Mouse (Mus musculus): Measurements from ENCODE around the gene H2-DMb1. TPM values are rescaled to one million over a fixed set of nuclear protein-coding genes. Genes with fewer than 3 reads are reported as not detected.

H2-DMb1 gene
- polyA plus RNA-seq, 1 experiment: 146 TPM

GRCm38 (mm10) chr17:34165033-34165730, 12.3 kb downstream of the H2-DMb1 start:
- H3K4me3 ChIP-seq (replicated peaks; ENCODE audit: extremely low read depth, low read depth, low read length): no peak overlapping the region
- 54% methylated on average over 6 of the region's 6 CpGs for WGBS
- TF ChIP-seq CTCF (IDR thresholded peaks at IDR 0.05; ENCODE audit: insufficient read depth, low read length) (peak; percentile 24; the same call in 1 of the 2 replicates), POLR2A (IDR thresholded peaks at IDR 0.05; ENCODE audit: borderline replicate concordance, extremely low read depth, low read depth, low read length) (no peak)
- no peaks in the 10 kb centered on the region for H3K4me1 ChIP-seq (ENCODE audit: control insufficient read depth, insufficient read depth, low read length)
- no peak for DNase-seq

GRCm38 (mm10) chr17:34169279-34169678, 16.4 kb downstream of the H2-DMb1 start:
- DNase-seq: no peak
- Histone ChIP-seq H3K4me1 (ENCODE audit: control insufficient read depth, insufficient read depth, low read length) (no peaks in the 10 kb centered on the region), H3K4me3 (replicated peaks; ENCODE audit: extremely low read depth, low read depth, low read length) (no peak overlapping the region)
- TF ChIP-seq POLR2A (IDR thresholded peaks at IDR 0.05; ENCODE audit: borderline replicate concordance, extremely low read depth, low read depth, low read length): no peak
- TF ChIP-seq CTCF (IDR thresholded peaks at IDR 0.05; ENCODE audit: insufficient read depth, low read length): peak; percentile 79
- WGBS: 3% methylated on average over 2 of the region's 2 CpGs

- DNase-seq: no peak
- TF ChIP-seq POLR2A (IDR thresholded peaks at IDR 0.05; ENCODE audit: borderline replicate concordance, extremely low read depth, low read depth, low read length): no peak
- Histone ChIP-seq H3K4me3 (replicated peaks; ENCODE audit: extremely low read depth, low read depth, low read length) (no peak overlapping the region), H3K4me1 (ENCODE audit: control insufficient read depth, insufficient read depth, low read length) (no peaks in the 10 kb centered on the region)
- WGBS: 9% methylated on average over 4 of the region's 4 CpGs
These were observed 17.6 kb downstream of the H2-DMb1 start for GRCm38 (mm10) chr17:34170487-34170876.

- Histone ChIP-seq H3K4me3 (replicated peaks; ENCODE audit: extremely low read depth, low read depth, low read length) (no peak overlapping the region), H3K4me1 (ENCODE audit: control insufficient read depth, insufficient read depth, low read length) (no peaks in the 10 kb centered on the region)
- DNase-seq: peak; percentile 82
- no peak for TF ChIP-seq POLR2A (IDR thresholded peaks at IDR 0.05; ENCODE audit: borderline replicate concordance, extremely low read depth, low read depth, low read length)
- peak; percentile 78 for TF ChIP-seq CTCF (IDR thresholded peaks at IDR 0.05; ENCODE audit: insufficient read depth, low read length)
- 16% methylated on average over 13 of the region's 13 CpGs for WGBS
These were observed 18.1 kb downstream of the H2-DMb1 start for GRCm38 (mm10) chr17:34170877-34171498.

GRCm38 (mm10) chr17:34172528-34172927, 19.7 kb downstream of the H2-DMb1 start:
- no peak for DNase-seq
- Histone ChIP-seq H3K4me3 (replicated peaks; ENCODE audit: extremely low read depth, low read depth, low read length) (no peak overlapping the region), H3K4me1 (ENCODE audit: control insufficient read depth, insufficient read depth, low read length) (no peaks in the 10 kb centered on the region)
- 97% methylated on average over 5 of the region's 5 CpGs for WGBS
- TF ChIP-seq POLR2A (IDR thresholded peaks at IDR 0.05; ENCODE audit: borderline replicate concordance, extremely low read depth, low read depth, low read length) (no peak), CTCF (IDR thresholded peaks at IDR 0.05; ENCODE audit: insufficient read depth, low read length) (no peak)

GRCm38 (mm10) chr17:34174075-34174474, 21.2 kb downstream of the H2-DMb1 start:
- DNase-seq: no peak
- H3K4me1 ChIP-seq (ENCODE audit: control insufficient read depth, insufficient read depth, low read length): no peaks in the 10 kb centered on the region
- H3K4me3 ChIP-seq (replicated peaks; ENCODE audit: extremely low read depth, low read depth, low read length): no peak overlapping the region
- no peak for TF ChIP-seq POLR2A (IDR thresholded peaks at IDR 0.05; ENCODE audit: borderline replicate concordance, extremely low read depth, low read depth, low read length)
- no peak for TF ChIP-seq CTCF (IDR thresholded peaks at IDR 0.05; ENCODE audit: insufficient read depth, low read length)
- WGBS: 44% methylated on average over 1 of the region's 1 CpGs

GRCm38 (mm10) chr17:34177179-34177578, 24.3 kb downstream of the H2-DMb1 start:
- no peak for DNase-seq
- H3K4me1 ChIP-seq (ENCODE audit: control insufficient read depth, insufficient read depth, low read length): no peaks in the 10 kb centered on the region
- TF ChIP-seq CTCF (IDR thresholded peaks at IDR 0.05; ENCODE audit: insufficient read depth, low read length) (no peak), POLR2A (IDR thresholded peaks at IDR 0.05; ENCODE audit: borderline replicate concordance, extremely low read depth, low read depth, low read length) (no peak)
- H3K4me3 ChIP-seq (replicated peaks; ENCODE audit: extremely low read depth, low read depth, low read length): no peak overlapping the region
- WGBS: 73% methylated on average over 4 of the region's 4 CpGs

- Histone ChIP-seq H3K4me3 (replicated peaks; ENCODE audit: extremely low read depth, low read depth, low read length) (no peak overlapping the region), H3K4me1 (ENCODE audit: control insufficient read depth, insufficient read depth, low read length) (no peaks in the 10 kb centered on the region)
- WGBS: 38% methylated on average over 6 of the region's 6 CpGs
- TF ChIP-seq CTCF (IDR thresholded peaks at IDR 0.05; ENCODE audit: insufficient read depth, low read length) (no peak), POLR2A (IDR thresholded peaks at IDR 0.05; ENCODE audit: borderline replicate concordance, extremely low read depth, low read depth, low read length) (no peak)
- no peak for DNase-seq
These were observed 26.1 kb downstream of the H2-DMb1 start for GRCm38 (mm10) chr17:34179019-34179418.

GRCm38 (mm10) chr17:34179913-34180859, 27.3 kb downstream of the H2-DMb1 start:
- no peak for DNase-seq
- Histone ChIP-seq H3K4me1 (ENCODE audit: control insufficient read depth, insufficient read depth, low read length) (no peaks in the 10 kb centered on the region), H3K4me3 (replicated peaks; ENCODE audit: extremely low read depth, low read depth, low read length) (no peak overlapping the region)
- TF ChIP-seq POLR2A (IDR thresholded peaks at IDR 0.05; ENCODE audit: borderline replicate concordance, extremely low read depth, low read depth, low read length): no peak
- TF ChIP-seq CTCF (IDR thresholded peaks at IDR 0.05; ENCODE audit: insufficient read depth, low read length): no peak
- WGBS: 58% methylated on average over 13 of the region's 13 CpGs
